Mouse (Mus musculus): Measurements from ENCODE around the gene Frem1. TPM values are rescaled to one million over a fixed set of nuclear protein-coding genes. Genes with fewer than 3 reads are reported as not detected.

Gene Frem1
- total and polyA plus RNA-seq, 3 experiments: not detected

DNA sequence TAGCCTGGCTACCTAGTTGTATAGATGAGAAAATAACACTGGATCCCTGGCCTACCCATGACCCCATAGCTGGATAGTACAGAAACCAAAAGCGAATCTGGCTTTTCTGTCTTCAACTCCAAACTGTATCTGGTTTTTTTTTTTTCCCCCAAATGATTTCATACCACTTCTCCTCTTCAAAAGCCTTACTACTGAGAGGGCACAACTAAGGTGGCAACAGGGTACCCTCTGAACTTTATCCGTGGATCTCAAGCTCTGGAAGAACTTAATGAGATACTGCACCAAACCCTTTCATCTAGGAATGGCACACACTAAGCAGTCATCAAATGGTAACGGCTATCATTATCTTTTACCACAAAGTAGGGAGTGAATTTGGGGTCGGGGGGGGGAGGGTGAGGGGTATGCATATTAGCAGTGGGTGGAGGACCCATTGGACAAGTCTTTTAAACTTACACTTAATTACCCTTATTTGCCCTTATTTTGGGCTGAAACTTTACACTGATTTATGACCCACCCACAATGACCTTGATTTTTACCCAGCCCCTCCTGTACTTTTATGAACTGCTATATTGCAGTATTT is 193.6 kb downstream of the Frem1 start:
- Histone ChIP-seq H3K36me3 (replicated peaks in 1 of 2; ENCODE audit: control insufficient read depth in 1 of 2, insufficient read depth in 1 of 2, low read length in 1 of 2) (peaks cover 0 to 4% of the 10 kb centered on the region in 2 experiments), H3K4me2 (ENCODE audit: insufficient read depth, low read depth, poor library complexity, severe bottlenecking) (peak overlapping the region; percentile 98), H3K79me2 (replicated peaks; ENCODE audit: control insufficient read depth, extremely low read depth, insufficient read depth, poor library complexity, severe bottlenecking) (peaks cover 24% of the 10 kb centered on the region), H3K27me3 (replicated peaks) (no peaks in the 10 kb centered on the region), H3K27ac (ENCODE audit: insufficient read depth, low read depth) (no peak overlapping the region), H3K4me1 (ENCODE audit: control insufficient read depth in 1 of 2, insufficient read depth in 2 of 2) (peaks cover 4 to 31% of the 10 kb centered on the region in 2 experiments; a peak in 3 of 4 replicates), H3K4me3 (replicated peaks in 1 of 3; ENCODE audit: low read depth in 2 of 3, low read length in 2 of 3, poor library complexity in 1 of 3) (peak overlapping the region; percentile 67 to 84 (median 78)), H3K9ac (ENCODE audit: insufficient read depth, low read depth) (peak overlapping the region; percentile 90), H3K9me3 (replicated peaks; ENCODE audit: low read length) (no peaks in the 10 kb centered on the region)
- in situ Hi-C loops (cut with MboI; ENCODE audit: low pct_ligation_motif_present, low pct_unique_long_range_greater_than_20kb, low sequenced_read_pairs) (no loop called here), dilution Hi-C loops (cut with MboI; ENCODE audit: extremely low pct_ligation_motif_present, extremely low pct_unique_long_range_greater_than_20kb, low sequenced_read_pairs) (no loop called here)
- DNase-seq (ENCODE audit: extremely low read depth): no peak
- TF ChIP-seq E2F4 (IDR thresholded peaks at IDR 0.05; ENCODE audit: insufficient replicate concordance, low read depth, low read length) (no peak), ZNF384 (IDR thresholded peaks at IDR 0.05; ENCODE audit: low read depth, low read length) (0 out of 2 replicates have a peak, but pooled peaks have one; percentile 0), CHD1 (IDR thresholded peaks at IDR 0.05; ENCODE audit: low read depth, low read length) (no peak)

DNA sequence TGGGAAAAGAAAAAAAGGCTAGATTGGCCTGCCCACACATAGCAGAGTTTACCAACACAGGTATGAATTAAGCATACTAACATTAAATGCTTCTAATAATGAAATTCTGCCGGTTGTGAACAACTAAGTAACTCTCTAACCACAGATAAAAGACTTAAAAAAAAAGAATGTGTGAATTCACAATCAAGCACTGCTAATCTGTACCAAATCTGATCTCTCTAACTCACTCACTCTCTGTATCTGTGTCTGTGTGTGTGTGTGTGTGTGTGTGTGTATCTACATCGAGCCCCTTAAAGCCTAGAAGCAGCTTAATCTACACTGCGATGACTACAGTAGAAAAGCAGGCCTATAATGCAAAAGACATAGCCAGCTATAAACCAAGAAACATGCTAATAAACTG is 195.2 kb downstream of the Frem1 start:
- Histone ChIP-seq H3K27me3 (replicated peaks) (no peaks in the 10 kb centered on the region), H3K36me3 (replicated peaks in 1 of 2; ENCODE audit: control insufficient read depth in 1 of 2, insufficient read depth in 1 of 2, low read length in 1 of 2) (peaks cover 5 to 13% of the 10 kb centered on the region in 2 experiments), H3K4me2 (ENCODE audit: insufficient read depth, low read depth, poor library complexity, severe bottlenecking) (no peak overlapping the region), H3K4me1 (ENCODE audit: control insufficient read depth in 1 of 2, insufficient read depth in 2 of 2) (peaks cover 4 to 35% of the 10 kb centered on the region in 2 experiments; a peak in 3 of 4 replicates), H3K9me3 (replicated peaks; ENCODE audit: low read length) (no peaks in the 10 kb centered on the region), H3K9ac (ENCODE audit: insufficient read depth, low read depth) (no peak overlapping the region), H3K27ac (ENCODE audit: insufficient read depth, low read depth) (no peak overlapping the region), H3K79me2 (replicated peaks; ENCODE audit: control insufficient read depth, extremely low read depth, insufficient read depth, poor library complexity, severe bottlenecking) (peaks cover 24% of the 10 kb centered on the region), H3K4me3 (replicated peaks in 1 of 3; ENCODE audit: low read depth in 2 of 3, low read length in 2 of 3, poor library complexity in 1 of 3) (no peak overlapping the region)
- TF ChIP-seq TBP (conservative IDR thresholded peaks at IDR 0.05; ENCODE audit: low read depth, low read length) (no peak), NRF1 (IDR thresholded peaks at IDR 0.05; ENCODE audit: low read depth, low read length) (no peak), CHD2 (IDR thresholded peaks at IDR 0.05; ENCODE audit: low read length) (no peak), HCFC1 (IDR thresholded peaks at IDR 0.05; ENCODE audit: low read depth, low read length) (no peak), ELF1 (IDR thresholded peaks at IDR 0.05; ENCODE audit: low read depth, low read length) (no peak), SIN3A (IDR thresholded peaks at IDR 0.05; ENCODE audit: low read length) (no peak), MYC (IDR thresholded peaks at IDR 0.05; ENCODE audit: low read depth, low read length) (no peak)
- in situ Hi-C loops (cut with MboI; ENCODE audit: low pct_ligation_motif_present, low pct_unique_long_range_greater_than_20kb, low sequenced_read_pairs) (no loop called here), dilution Hi-C loops (cut with MboI; ENCODE audit: extremely low pct_ligation_motif_present, extremely low pct_unique_long_range_greater_than_20kb, low sequenced_read_pairs) (no loop called here)
- DNase-seq (ENCODE audit: extremely low read depth): no peak

DNA sequence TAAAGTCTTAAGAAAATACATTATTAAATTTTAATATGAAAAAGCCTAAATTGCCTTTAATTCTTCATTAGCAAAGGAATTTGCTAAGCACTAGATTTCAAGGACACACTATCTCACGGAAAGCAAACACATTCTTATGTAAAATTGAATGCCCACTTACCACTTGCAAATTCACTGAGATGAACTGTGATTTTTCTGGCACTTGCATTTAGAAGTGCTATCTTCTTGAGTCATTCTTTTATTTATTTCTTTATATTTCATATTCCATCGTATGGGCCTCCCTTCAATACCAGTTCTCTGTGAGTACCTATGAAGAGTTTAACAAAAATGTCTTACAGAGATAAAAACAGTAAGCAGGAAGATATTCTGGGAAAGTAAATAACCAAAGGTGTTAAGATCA is 198.3 kb downstream of the Frem1 start:
- no peak for DNase-seq (ENCODE audit: extremely low read depth)
- Histone ChIP-seq H3K4me3 (replicated peaks in 1 of 3; ENCODE audit: low read depth in 2 of 3, low read length in 2 of 3, poor library complexity in 1 of 3) (no peak overlapping the region), H3K36me3 (replicated peaks in 1 of 2; ENCODE audit: control insufficient read depth in 1 of 2, insufficient read depth in 1 of 2, low read length in 1 of 2) (peaks cover 5 to 29% of the 10 kb centered on the region in 2 experiments), H3K27me3 (replicated peaks) (no peaks in the 10 kb centered on the region), H3K79me2 (replicated peaks; ENCODE audit: control insufficient read depth, extremely low read depth, insufficient read depth, poor library complexity, severe bottlenecking) (peaks cover 21% of the 10 kb centered on the region), H3K4me2 (ENCODE audit: insufficient read depth, low read depth, poor library complexity, severe bottlenecking) (no peak overlapping the region), H3K27ac (ENCODE audit: insufficient read depth, low read depth) (no peak overlapping the region), H3K9me3 (replicated peaks; ENCODE audit: low read length) (no peaks in the 10 kb centered on the region), H3K4me1 (ENCODE audit: control insufficient read depth in 1 of 2, insufficient read depth in 2 of 2) (peaks cover 4 to 45% of the 10 kb centered on the region in 2 experiments; a peak in 3 of 4 replicates), H3K9ac (ENCODE audit: insufficient read depth, low read depth) (no peak overlapping the region)
- TF ChIP-seq ZKSCAN1 (IDR thresholded peaks at IDR 0.05; ENCODE audit: borderline replicate concordance, low read depth, low read length): no peak
- TF ChIP-seq POLR2AphosphoS2 (IDR thresholded peaks at IDR 0.05; ENCODE audit: low read depth, low read length): no peak
- TF ChIP-seq KAT2A (IDR thresholded peaks at IDR 0.05; ENCODE audit: insufficient replicate concordance, low read length): no peak
- no peak for TF ChIP-seq RAD21 (IDR thresholded peaks at IDR 0.05; ENCODE audit: low read depth, low read length)
- TF ChIP-seq ELF1 (IDR thresholded peaks at IDR 0.05; ENCODE audit: low read depth, low read length): no peak
- no peak for TF ChIP-seq TCF12 (IDR thresholded peaks at IDR 0.05; ENCODE audit: low read depth, low read length)
- no peak for TF ChIP-seq ZC3H11A (IDR thresholded peaks at IDR 0.05; ENCODE audit: low read depth, low read length)
- TF ChIP-seq MAX (IDR thresholded peaks at IDR 0.05; ENCODE audit: low read length): no peak
- no peak for TF ChIP-seq TBP (conservative IDR thresholded peaks at IDR 0.05; ENCODE audit: low read depth, low read length)
- dilution Hi-C loops (cut with MboI; ENCODE audit: extremely low pct_ligation_motif_present, extremely low pct_unique_long_range_greater_than_20kb, low sequenced_read_pairs) (no loop called here), in situ Hi-C loops (cut with MboI; ENCODE audit: low pct_ligation_motif_present, low pct_unique_long_range_greater_than_20kb, low sequenced_read_pairs) (no loop called here)

Data from CH12.LX (cell line).